Mouse (Mus musculus) cerebellum, adult 11 months (tissue): ENCODE data around the gene Actr2.
"Not testable (repeated sequence)": the region's sequence is repeated elsewhere in the genome, so short reads cannot be mapped to it uniquely, and the experiment has no call there.

Source experiments
- DNase-seq: peaks from one replicate; pipeline ENCODE4 v3.0.0; 2022

Actr2 gene

GRCm38 (mm10) chr11:20043256-20043655, 69.5 kb downstream of the Actr2 start:
- no peak for DNase-seq

- DNase-seq: no peak
These were observed 70.6 kb downstream of the Actr2 start for GRCm38 (mm10) chr11:20042106-20042505.

- no peak for DNase-seq
These were observed 71.4 kb downstream of the Actr2 start for GRCm38 (mm10) chr11:20041164-20041920.

GRCm38 (mm10) chr11:20038723-20039122, 74.0 kb downstream of the Actr2 start:
- peak; percentile 42 for DNase-seq

GRCm38 (mm10) chr11:20037739-20038138, 75.0 kb downstream of the Actr2 start:
- DNase-seq: no peak

GRCm38 (mm10) chr11:20035972-20036371, 76.7 kb downstream of the Actr2 start:
- no peak for DNase-seq

DNA sequence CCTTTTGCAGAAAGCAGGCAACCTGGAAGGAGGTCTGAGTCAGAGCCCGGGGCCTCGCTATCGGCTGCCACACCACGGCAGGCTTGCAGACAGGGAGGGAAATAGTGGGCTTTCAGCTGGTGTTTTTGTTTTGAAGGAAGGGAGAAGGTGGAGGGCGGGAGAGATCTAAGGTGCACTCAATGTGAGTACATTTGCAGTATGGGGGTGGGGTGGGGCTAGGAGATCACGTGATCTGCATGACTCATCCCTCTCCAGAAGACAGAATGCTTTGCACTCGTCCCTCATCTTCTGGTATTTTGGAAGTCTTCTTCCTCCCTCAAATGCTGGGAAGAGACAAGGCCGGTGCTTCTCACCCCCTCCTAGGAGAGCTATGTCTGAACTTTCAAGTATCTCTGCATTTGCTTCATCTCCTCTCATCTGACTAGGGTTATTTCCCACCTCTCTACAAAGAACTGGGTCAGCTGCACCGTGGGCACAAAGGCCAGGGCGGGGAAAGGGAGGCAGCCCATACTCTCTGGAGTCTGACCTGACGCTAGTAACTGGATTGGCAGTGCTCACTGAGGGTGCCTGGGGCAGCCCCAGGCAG, 77.3 kb downstream of the Actr2 start:
- DNase-seq: no peak

DNA sequence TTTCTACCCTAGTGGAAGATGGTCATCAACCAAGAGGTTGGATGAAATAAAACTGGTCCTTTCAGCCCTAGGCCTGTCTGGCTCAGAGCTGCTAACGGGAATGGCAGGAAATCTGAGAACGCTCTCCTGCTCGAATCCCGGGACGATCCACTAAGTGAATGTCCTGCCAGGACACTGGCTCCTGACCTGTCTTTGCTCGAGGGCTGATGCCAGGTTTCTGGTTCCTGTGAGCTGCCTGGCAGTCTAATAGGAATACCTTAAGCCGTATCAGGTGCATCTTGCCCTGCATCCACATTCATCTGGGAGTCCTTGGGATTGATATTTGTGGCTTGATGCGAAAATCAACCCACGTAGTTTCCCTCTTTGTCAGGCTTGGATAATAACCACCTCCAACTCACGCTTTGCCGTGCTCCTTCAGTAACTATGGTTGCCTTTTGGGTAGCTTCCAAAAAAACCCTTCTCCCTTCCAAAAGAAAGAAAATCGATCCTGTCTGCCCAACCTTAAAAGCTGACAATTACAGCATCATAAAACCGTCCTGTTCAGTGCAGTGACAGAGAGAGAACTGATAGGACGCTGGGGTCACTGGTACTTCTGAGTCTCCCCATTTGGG, 78.3 kb downstream of the Actr2 start:
- no peak for DNase-seq

DNA sequence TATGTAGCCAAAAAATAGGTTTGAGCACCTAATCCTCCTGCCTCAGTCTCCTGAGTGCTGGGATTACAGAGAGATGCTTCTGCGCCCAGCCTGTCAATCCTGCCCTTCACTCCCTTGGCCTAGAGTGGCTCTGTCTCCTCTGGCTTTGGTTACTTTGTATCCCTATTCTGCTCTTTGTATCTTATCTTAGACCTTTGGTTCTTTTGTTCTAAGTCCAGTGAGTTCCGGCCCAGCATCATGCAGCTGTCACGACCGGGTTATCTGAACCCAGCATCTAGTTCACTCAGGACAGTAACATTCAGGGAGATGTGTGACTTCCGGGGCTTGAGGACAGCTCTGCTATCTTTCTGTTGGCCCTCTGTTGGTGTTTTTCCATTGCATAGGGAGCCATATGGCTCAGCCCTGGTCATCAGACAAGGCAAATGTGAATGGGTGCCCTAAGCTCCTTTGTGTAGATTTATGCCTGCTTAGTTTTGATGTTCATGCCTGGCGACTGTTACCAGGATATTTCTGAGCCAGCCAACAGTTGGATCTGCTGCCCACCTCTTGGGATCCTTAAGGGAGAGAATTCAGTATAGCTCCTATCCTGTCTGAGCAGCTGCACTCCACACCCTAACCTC, 79.1 kb downstream of the Actr2 start:
- DNase-seq: no peak

GRCm38 (mm10) chr11:20031536-20031935, 81.2 kb downstream of the Actr2 start:
- no peak for DNase-seq

GRCm38 (mm10) chr11:20030973-20031372, 81.7 kb downstream of the Actr2 start:
- DNase-seq: not testable (repeated sequence)

DNA sequence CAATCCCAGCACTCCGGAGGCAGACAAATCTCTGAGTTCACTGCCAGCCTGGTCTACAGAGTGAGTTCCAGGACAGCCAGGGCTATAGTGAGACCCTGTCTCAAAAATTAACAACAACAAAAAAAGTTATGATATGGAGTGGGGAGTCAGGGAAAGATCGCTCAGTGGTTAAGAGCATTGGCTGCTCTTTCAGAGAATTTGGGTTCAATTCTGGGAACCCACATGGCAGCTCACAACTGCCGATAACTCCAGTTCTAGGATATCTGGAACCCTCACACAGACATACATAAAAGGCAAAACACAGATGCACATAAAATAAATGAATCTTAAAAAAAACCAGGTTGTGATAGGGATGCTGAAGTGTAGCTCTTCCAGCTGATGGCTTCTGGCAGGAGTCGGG, 83.7 kb downstream of the Actr2 start:
- DNase-seq: no peak

GRCm38 (mm10) chr11:20028396-20028795, 84.3 kb downstream of the Actr2 start:
- DNase-seq: no peak

GRCm38 (mm10) chr11:20027719-20028118, 85.0 kb downstream of the Actr2 start:
- DNase-seq: no peak

DNA sequence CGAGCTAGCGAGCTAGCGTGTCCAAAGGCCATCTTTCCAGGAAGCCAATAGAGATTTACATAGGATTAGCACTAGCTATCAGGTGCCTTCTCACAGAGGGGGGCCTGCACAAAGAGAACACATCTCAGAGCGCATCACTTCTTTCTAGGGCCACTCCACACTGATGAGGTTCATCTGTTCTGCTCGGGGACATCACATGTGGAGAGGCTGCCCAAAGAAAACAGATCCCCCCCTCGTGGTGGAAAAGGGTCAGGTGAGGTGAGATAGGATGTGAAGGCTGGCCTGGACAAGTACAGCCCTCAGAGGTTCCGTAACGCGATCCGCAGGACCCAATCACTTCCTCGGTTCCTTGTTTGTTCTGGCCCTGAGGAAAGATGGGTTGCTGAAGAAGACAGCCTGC, 86.8 kb downstream of the Actr2 start:
- DNase-seq: no peak

DNA sequence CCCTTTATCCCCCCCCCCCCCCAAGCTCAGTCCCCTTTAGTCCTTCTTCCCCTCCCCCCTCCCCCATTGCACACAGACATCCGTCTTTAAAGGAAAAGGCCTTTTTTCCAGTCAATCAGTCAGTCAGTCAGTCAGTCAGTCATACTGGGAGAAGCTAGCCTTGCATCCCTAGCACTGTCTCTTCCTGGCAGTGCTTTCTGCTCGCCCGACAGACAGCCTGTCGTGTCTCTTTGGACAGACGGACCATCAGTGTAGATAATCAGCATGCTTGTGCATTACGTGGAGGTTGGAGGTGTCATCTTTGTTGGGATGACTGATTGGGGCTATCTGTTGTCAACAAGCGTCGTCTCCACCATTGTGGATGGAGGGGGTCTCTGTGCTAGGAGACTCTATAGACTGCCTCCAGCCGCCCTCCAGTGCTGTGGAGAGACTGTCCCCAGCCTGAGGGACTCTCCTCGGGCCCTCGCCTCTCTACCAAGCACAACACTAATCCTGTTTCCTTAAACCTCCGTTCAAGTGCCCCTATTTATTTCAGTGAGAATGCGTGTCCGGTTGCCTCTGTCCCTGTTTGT, 89.7 kb downstream of the Actr2 start:
- DNase-seq: no peak

- DNase-seq: no peak
These were observed 90.3 kb downstream of the Actr2 start for GRCm38 (mm10) chr11:20022462-20022861.

DNA sequence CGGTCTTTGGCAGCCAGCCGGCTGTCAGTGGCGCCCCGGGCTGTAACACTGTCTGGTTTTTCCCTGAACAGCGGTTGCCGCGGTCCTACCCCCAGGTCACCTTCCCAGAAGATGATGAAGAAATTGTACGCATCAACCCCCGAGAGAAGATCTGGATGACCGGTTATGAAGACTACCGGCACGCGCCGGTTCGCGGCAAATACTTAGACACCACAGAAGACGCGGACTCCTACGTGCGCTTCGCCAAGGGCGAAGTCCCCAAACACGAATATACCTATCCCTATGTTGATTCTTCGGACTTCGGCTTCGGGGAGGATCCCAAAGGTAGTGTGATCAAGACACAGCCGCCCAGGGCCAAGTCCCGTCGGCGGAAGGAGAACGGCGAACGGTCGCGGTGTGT, 92.0 kb downstream of the Actr2 start:
- no peak for DNase-seq

- DNase-seq: no peak
These were observed 93.8 kb downstream of the Actr2 start for GRCm38 (mm10) chr11:20018905-20019304.

DNA sequence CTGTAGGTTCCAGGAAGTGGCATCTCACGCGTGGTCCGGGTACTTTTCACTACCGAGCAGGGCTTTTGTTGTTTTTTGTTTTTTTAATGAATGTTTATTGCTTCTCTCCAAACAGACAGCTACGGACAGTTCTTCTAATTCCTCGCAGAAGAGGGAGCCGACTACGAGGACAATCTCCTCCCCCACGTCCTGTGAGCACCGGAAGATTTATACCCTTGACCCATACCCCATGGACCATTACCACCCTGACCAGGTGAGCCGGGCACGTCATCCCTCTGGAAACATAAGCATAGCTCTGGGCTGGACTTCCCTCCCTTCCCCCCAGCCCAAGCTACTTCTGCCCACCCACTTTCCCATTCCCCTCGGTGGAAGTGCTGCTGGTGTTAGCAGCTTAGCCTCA, 94.8 kb downstream of the Actr2 start:
- DNase-seq: no peak

- DNase-seq: no peak
These were observed 99.3 kb downstream of the Actr2 start for GRCm38 (mm10) chr11:20013366-20013765.
